Mouse (Mus musculus): ENCODE measurements around the gene Fgfr2. TPM values are rescaled to one million over a fixed set of nuclear protein-coding genes. Genes with fewer than 3 reads are reported as not detected.

The Fgfr2 gene
- polyA plus RNA-seq, 1 experiment from 2014 or later, result 169 TPM

GRCm38 (mm10) chr7:130985193-130985592 lies 2138.0 kb downstream of the Fgfr2 start:
- Histone ChIP-seq H3K27me3 (ENCODE audit: control insufficient read depth, insufficient read depth, low read length) (no peaks in the 10 kb centered on the region), H3K9ac (replicated peaks; ENCODE audit: low read depth, low read length) (no peak overlapping the region), H3K4me1 (ENCODE audit: control insufficient read depth, insufficient read depth, low read length) (peaks cover 21% of the 10 kb centered on the region; the same call in 1 of the 2 replicates), H3K27ac (ENCODE audit: low read length) (no peak overlapping the region; the same call in 1 of the 2 replicates), H3K36me3 (ENCODE audit: control insufficient read depth, insufficient read depth, low read length) (no peaks in the 10 kb centered on the region), H3K4me3 (ENCODE audit: low read depth, low read length) (no peak overlapping the region), H3K4me2 (replicated peaks; ENCODE audit: low read depth, low read length) (no peak overlapping the region), H3K9me3 (ENCODE audit: control insufficient read depth, low read depth, low read length) (no peaks in the 10 kb centered on the region)
- 44% methylated on average over 12 of the region's 12 CpGs for WGBS
- no peak for ATAC-seq (ENCODE audit: insufficient number of reproducible peaks, insufficient read depth, low FRiP score, low read depth)

GRCm38 (mm10) chr7:130984294-130984693 lies 2138.9 kb downstream of the Fgfr2 start:
- no peak overlapping the region for H3K27ac ChIP-seq (ENCODE audit: low read length)
- no peak for ATAC-seq (ENCODE audit: insufficient number of reproducible peaks, insufficient read depth, low FRiP score, low read depth)
- H3K4me2 ChIP-seq (replicated peaks; ENCODE audit: low read depth, low read length), result no peak overlapping the region
- H3K9me3 ChIP-seq (ENCODE audit: control insufficient read depth, low read depth, low read length), result no peaks in the 10 kb centered on the region
- H3K27me3 ChIP-seq (ENCODE audit: control insufficient read depth, insufficient read depth, low read length), result no peaks in the 10 kb centered on the region
- no peaks in the 10 kb centered on the region for H3K36me3 ChIP-seq (ENCODE audit: control insufficient read depth, insufficient read depth, low read length)
- H3K4me3 ChIP-seq (ENCODE audit: low read depth, low read length), result no peak overlapping the region
- no peak overlapping the region for H3K9ac ChIP-seq (replicated peaks; ENCODE audit: low read depth, low read length)
- WGBS, result 75% methylated on average over 7 of the region's 7 CpGs
- peaks cover 21% of the 10 kb centered on the region; the same call in 1 of the 2 replicates for H3K4me1 ChIP-seq (ENCODE audit: control insufficient read depth, insufficient read depth, low read length)

GRCm38 (mm10) chr7:130982881-130983280 lies 2140.3 kb downstream of the Fgfr2 start:
- H3K36me3 ChIP-seq (ENCODE audit: control insufficient read depth, insufficient read depth, low read length), result no peaks in the 10 kb centered on the region
- H3K27ac ChIP-seq (ENCODE audit: low read length), result no peak overlapping the region
- no peaks in the 10 kb centered on the region for H3K9me3 ChIP-seq (ENCODE audit: control insufficient read depth, low read depth, low read length)
- H3K4me1 ChIP-seq (ENCODE audit: control insufficient read depth, insufficient read depth, low read length), result peaks cover 14% of the 10 kb centered on the region; the same call in 1 of the 2 replicates
- no peaks in the 10 kb centered on the region for H3K27me3 ChIP-seq (ENCODE audit: control insufficient read depth, insufficient read depth, low read length)
- H3K4me2 ChIP-seq (replicated peaks; ENCODE audit: low read depth, low read length), result no peak overlapping the region
- 65% methylated on average over 3 of the region's 3 CpGs for WGBS
- 0 out of 2 replicates have a peak, but pooled peaks have one; percentile 15 for ATAC-seq (ENCODE audit: insufficient number of reproducible peaks, insufficient read depth, low FRiP score, low read depth)
- no peak overlapping the region for H3K4me3 ChIP-seq (ENCODE audit: low read depth, low read length)
- H3K9ac ChIP-seq (replicated peaks; ENCODE audit: low read depth, low read length), result no peak overlapping the region

- H3K9ac ChIP-seq (replicated peaks; ENCODE audit: low read depth, low read length), result no peak overlapping the region
- H3K9me3 ChIP-seq (ENCODE audit: control insufficient read depth, low read depth, low read length), result no peaks in the 10 kb centered on the region
- H3K4me2 ChIP-seq (replicated peaks; ENCODE audit: low read depth, low read length), result no peak overlapping the region
- H3K36me3 ChIP-seq (ENCODE audit: control insufficient read depth, insufficient read depth, low read length), result no peaks in the 10 kb centered on the region
- ATAC-seq (ENCODE audit: insufficient number of reproducible peaks, insufficient read depth, low FRiP score, low read depth), result peak; percentile 81
- H3K27me3 ChIP-seq (ENCODE audit: control insufficient read depth, insufficient read depth, low read length), result no peaks in the 10 kb centered on the region
- no peak overlapping the region for H3K27ac ChIP-seq (ENCODE audit: low read length)
- whole genome bisulfite sequencing, result 31% methylated on average over 4 of the region's 4 CpGs
- peaks cover 18% of the 10 kb centered on the region; the same call in 1 of the 2 replicates for H3K4me1 ChIP-seq (ENCODE audit: control insufficient read depth, insufficient read depth, low read length)
- H3K4me3 ChIP-seq (ENCODE audit: low read depth, low read length), result no peak overlapping the region
Measured at GRCm38 (mm10) chr7:130982371-130982770, 2140.8 kb downstream of the Fgfr2 start.

GRCm38 (mm10) chr7:130980130-130980529 lies 2143.0 kb downstream of the Fgfr2 start:
- H3K4me1 ChIP-seq (ENCODE audit: control insufficient read depth, insufficient read depth, low read length), result peaks cover 14% of the 10 kb centered on the region; the same call in 1 of the 2 replicates
- no peak overlapping the region for H3K9ac ChIP-seq (replicated peaks; ENCODE audit: low read depth, low read length)
- WGBS, result 79% methylated on average over 5 of the region's 5 CpGs

GRCm38 (mm10) chr7:130978545-130978944 lies 2144.6 kb downstream of the Fgfr2 start:
- 71% methylated on average over 1 of the region's 1 CpGs for WGBS
- H3K27me3 ChIP-seq (ENCODE audit: control insufficient read depth, insufficient read depth, low read length), result no peaks in the 10 kb centered on the region
- no peak overlapping the region for H3K9ac ChIP-seq (replicated peaks; ENCODE audit: low read depth, low read length)
- H3K9me3 ChIP-seq (ENCODE audit: control insufficient read depth, low read depth, low read length), result no peaks in the 10 kb centered on the region
- no peak overlapping the region for H3K4me3 ChIP-seq (ENCODE audit: low read depth, low read length)
- no peak overlapping the region for H3K4me2 ChIP-seq (replicated peaks; ENCODE audit: low read depth, low read length)
- peaks cover 14% of the 10 kb centered on the region; the same call in 1 of the 2 replicates for H3K4me1 ChIP-seq (ENCODE audit: control insufficient read depth, insufficient read depth, low read length)
- H3K27ac ChIP-seq (ENCODE audit: low read length), result no peak overlapping the region
- no peaks in the 10 kb centered on the region for H3K36me3 ChIP-seq (ENCODE audit: control insufficient read depth, insufficient read depth, low read length)
- no peak for ATAC-seq (ENCODE audit: insufficient number of reproducible peaks, insufficient read depth, low FRiP score, low read depth)

More at GRCm38 (mm10) chr7:130980130-130980529, 2143.0 kb downstream of the Fgfr2 start:
- H3K27ac ChIP-seq (ENCODE audit: low read length), result no peak overlapping the region
- H3K27me3 ChIP-seq (ENCODE audit: control insufficient read depth, insufficient read depth, low read length), result no peaks in the 10 kb centered on the region
- H3K4me3 ChIP-seq (ENCODE audit: low read depth, low read length), result no peak overlapping the region
- no peaks in the 10 kb centered on the region for H3K9me3 ChIP-seq (ENCODE audit: control insufficient read depth, low read depth, low read length)
- no peaks in the 10 kb centered on the region for H3K36me3 ChIP-seq (ENCODE audit: control insufficient read depth, insufficient read depth, low read length)
- no peak for ATAC-seq (ENCODE audit: insufficient number of reproducible peaks, insufficient read depth, low FRiP score, low read depth)
- H3K4me2 ChIP-seq (replicated peaks; ENCODE audit: low read depth, low read length), result no peak overlapping the region

- Histone ChIP-seq H3K27me3 (ENCODE audit: control insufficient read depth, insufficient read depth, low read length) (no peaks in the 10 kb centered on the region), H3K4me3 (ENCODE audit: low read depth, low read length) (no peak overlapping the region), H3K9ac (replicated peaks; ENCODE audit: low read depth, low read length) (no peak overlapping the region), H3K4me2 (replicated peaks; ENCODE audit: low read depth, low read length) (no peak overlapping the region), H3K4me1 (ENCODE audit: control insufficient read depth, insufficient read depth, low read length) (peaks cover 14% of the 10 kb centered on the region; the same call in 1 of the 2 replicates), H3K36me3 (ENCODE audit: control insufficient read depth, insufficient read depth, low read length) (no peaks in the 10 kb centered on the region), H3K9me3 (ENCODE audit: control insufficient read depth, low read depth, low read length) (no peaks in the 10 kb centered on the region), H3K27ac (ENCODE audit: low read length) (no peak overlapping the region)
- WGBS, result 49% methylated on average over 5 of the region's 5 CpGs
- peak; percentile 28; the same call in 1 of the 2 replicates for ATAC-seq (ENCODE audit: insufficient number of reproducible peaks, insufficient read depth, low FRiP score, low read depth)
Measured at GRCm38 (mm10) chr7:130977794-130978521, 2145.2 kb downstream of the Fgfr2 start.

GRCm38 (mm10) chr7:130976305-130976935 lies 2146.7 kb downstream of the Fgfr2 start:
- no peak overlapping the region for H3K9ac ChIP-seq (replicated peaks; ENCODE audit: low read depth, low read length)
- H3K9me3 ChIP-seq (ENCODE audit: control insufficient read depth, low read depth, low read length), result no peaks in the 10 kb centered on the region
- no peaks in the 10 kb centered on the region for H3K36me3 ChIP-seq (ENCODE audit: control insufficient read depth, insufficient read depth, low read length)
- no peak for ATAC-seq (ENCODE audit: insufficient number of reproducible peaks, insufficient read depth, low FRiP score, low read depth)
- no peak overlapping the region for H3K27ac ChIP-seq (ENCODE audit: low read length)
- no peaks in the 10 kb centered on the region for H3K27me3 ChIP-seq (ENCODE audit: control insufficient read depth, insufficient read depth, low read length)
- peaks cover 8% of the 10 kb centered on the region; the same call in 1 of the 2 replicates for H3K4me1 ChIP-seq (ENCODE audit: control insufficient read depth, insufficient read depth, low read length)
- 41% methylated on average over 13 of the region's 13 CpGs for WGBS
- no peak overlapping the region for H3K4me2 ChIP-seq (replicated peaks; ENCODE audit: low read depth, low read length)
- H3K4me3 ChIP-seq (ENCODE audit: low read depth, low read length), result no peak overlapping the region

Data from stomach, embryonic 14.5 days (tissue).